Mouse (Mus musculus) G1E (cell line): ENCODE data around the gene Col25a1. TPM values are rescaled to one million over a fixed set of nuclear protein-coding genes. Genes with fewer than 3 reads are reported as not detected.

ENCODE experiments used
- ATAC-seq: 2 replicates; pipeline ENCODE4 v1.8.0; 2016; ENCODE audit warnings: mild to moderate bottlenecking; ENCODE audit not compliant: insufficient number of reproducible peaks, poor library complexity, low FRiP score, severe bottlenecking; ENCODE audit errors: extremely low read depth
- DNase-seq: peaks from one replicate; pipeline ENCODE4 v3.0.0; 2012; ENCODE audit warnings: low spot score
- H3K27me3 ChIP-seq: 2 replicates; pipeline ENCODE4 v1.6.1; 2012; ENCODE audit warnings: mild to moderate bottlenecking, low read length, inconsistent platforms; ENCODE audit not compliant: insufficient read depth
- H3K36me3 ChIP-seq: replicated peaks from 2 replicates; pipeline ENCODE3; 2012; ENCODE audit warnings: mild to moderate bottlenecking, inconsistent platforms
- H3K4me1 ChIP-seq: 2 replicates; pipeline ENCODE4 v1.6.1; 2012; ENCODE audit warnings: low read depth, low read length, inconsistent platforms, mixed read lengths; ENCODE audit not compliant: insufficient read depth
- H3K4me3 ChIP-seq: 2 replicates; pipeline ENCODE4 v1.5.1; 2012; ENCODE audit warnings: low read depth, mild to moderate bottlenecking, inconsistent platforms, low read length, moderate library complexity, mixed read lengths
- H3K9me3 ChIP-seq: replicated peaks from 2 replicates; pipeline ENCODE4 v1.6.1; 2012; ENCODE audit warnings: inconsistent platforms
- CTCF ChIP-seq: IDR thresholded peaks from 2 replicates; pipeline ENCODE4 v1.5.1; 2012; ENCODE audit warnings: low read depth, low read length, inconsistent platforms, mixed read lengths
- GATA1 ChIP-seq: IDR thresholded peaks from 2 replicates; pipeline ENCODE4 v1.6.1; 2012; ENCODE audit warnings: borderline replicate concordance, low read length, inconsistent platforms, mixed read lengths
- GATA2 ChIP-seq: IDR thresholded peaks from 2 replicates; pipeline ENCODE4 v1.6.1; 2012; ENCODE audit warnings: low read depth, low read length, inconsistent platforms, borderline replicate concordance
- POLR2AphosphoS5 ChIP-seq: IDR thresholded peaks from 2 replicates; pipeline ENCODE4 v1.6.1; 2012; ENCODE audit warnings: low read depth, low read length, inconsistent platforms; ENCODE audit not compliant: insufficient replicate concordance
- TAL1 ChIP-seq: conservative IDR thresholded peaks from 2 replicates; pipeline ENCODE4 v1.6.1; 2012; ENCODE audit warnings: low read depth, low read length, inconsistent platforms, mixed read lengths
- polyA plus RNA-seq: library from polyadenylated mRNA; stranded (reverse); fragments of >175 nt; gene quantifications from 2 replicates; pipeline ENCODE4 v1.2.3, GENCODE M21; 2012
- total RNA-seq, 2 experiments: library from RNA; stranded (forward) in 1 of 2; stranded (reverse) in 1 of 2; fragments of 200-1000 nt in 1 of 2; fragments of >200 nt in 1 of 2; fragmentation: Nextera tagmentation in 1 of 2; gene quantifications; 2 replicates each; pipeline ENCODE4 v1.2.3; 2014 to 2017

Gene Col25a1
- total and polyA plus RNA-seq, 3 experiments: 0.22 TPM; not detected in 2

DNA sequence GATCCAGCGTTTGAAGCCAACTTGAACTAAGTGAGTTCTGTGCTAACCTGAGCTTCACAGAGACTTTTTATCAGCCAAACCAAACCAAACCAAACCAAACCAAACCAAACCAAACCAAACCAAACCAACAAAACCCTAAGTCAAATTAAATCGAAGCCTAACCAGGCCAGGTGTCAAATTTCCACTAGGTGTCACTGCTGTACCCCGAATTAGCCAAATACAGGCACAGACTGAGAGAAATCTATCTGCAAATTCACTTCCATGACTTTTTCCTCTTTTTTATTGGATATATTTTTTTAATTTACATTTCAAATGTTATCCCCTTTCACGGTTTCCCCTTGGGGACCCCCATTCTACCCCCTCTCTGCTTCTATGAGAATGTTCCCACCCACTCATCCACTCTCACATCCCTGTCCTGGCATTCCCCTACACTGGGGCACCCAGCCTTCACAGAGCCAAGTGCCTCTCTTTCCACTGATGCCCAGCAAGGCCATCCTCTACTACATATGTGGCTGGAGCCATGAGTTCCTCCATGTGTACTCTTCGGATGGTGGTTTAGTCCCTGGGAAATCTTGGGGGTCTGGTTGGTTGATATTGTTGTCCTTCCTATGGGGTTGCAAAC lies 36.0 kb upstream of the Col25a1 start:
- peak; percentile 11; the same call in 1 of the 2 replicates for TF ChIP-seq CTCF
- TF ChIP-seq TAL1: no peak
- no peak for TF ChIP-seq POLR2AphosphoS5
- no peak for TF ChIP-seq GATA1
- no peaks in the 10 kb centered on the region for H3K36me3 ChIP-seq
- H3K4me1 ChIP-seq: no peaks in the 10 kb centered on the region
- no peak for DNase-seq
- H3K9me3 ChIP-seq: no peaks in the 10 kb centered on the region
- no peaks in the 10 kb centered on the region for H3K27me3 ChIP-seq
- H3K4me3 ChIP-seq: no peak overlapping the region
- ATAC-seq: no peak

DNA sequence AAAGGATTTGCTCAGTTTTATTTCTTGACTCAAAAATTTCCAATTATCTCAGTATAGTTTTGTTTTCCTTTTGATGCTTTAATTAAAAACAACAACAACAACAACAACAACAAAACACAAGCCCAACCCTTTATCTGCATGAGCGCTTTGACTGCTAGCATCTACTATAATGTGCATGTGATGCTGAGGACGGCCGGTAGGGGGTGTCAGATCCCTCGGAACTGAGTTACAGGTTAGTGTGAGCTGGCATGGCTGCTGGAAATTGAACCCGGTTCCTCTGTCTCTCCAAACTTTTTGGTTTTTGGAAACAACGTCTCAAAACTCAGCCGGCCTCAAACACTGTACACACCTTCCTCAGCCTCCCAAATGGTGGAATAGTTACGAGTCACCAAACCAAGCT lies 27.8 kb upstream of the Col25a1 start:
- Histone ChIP-seq H3K27me3 (no peaks in the 10 kb centered on the region), H3K9me3 (no peaks in the 10 kb centered on the region), H3K4me1 (no peaks in the 10 kb centered on the region), H3K36me3 (no peaks in the 10 kb centered on the region), H3K4me3 (no peak overlapping the region)
- TF ChIP-seq GATA2 (no peak), GATA1 (no peak), POLR2AphosphoS5 (no peak), TAL1 (no peak), CTCF (no peak)
- DNase-seq (no peak), ATAC-seq (peak; percentile 54; the same call in 1 of the 2 replicates)

DNA sequence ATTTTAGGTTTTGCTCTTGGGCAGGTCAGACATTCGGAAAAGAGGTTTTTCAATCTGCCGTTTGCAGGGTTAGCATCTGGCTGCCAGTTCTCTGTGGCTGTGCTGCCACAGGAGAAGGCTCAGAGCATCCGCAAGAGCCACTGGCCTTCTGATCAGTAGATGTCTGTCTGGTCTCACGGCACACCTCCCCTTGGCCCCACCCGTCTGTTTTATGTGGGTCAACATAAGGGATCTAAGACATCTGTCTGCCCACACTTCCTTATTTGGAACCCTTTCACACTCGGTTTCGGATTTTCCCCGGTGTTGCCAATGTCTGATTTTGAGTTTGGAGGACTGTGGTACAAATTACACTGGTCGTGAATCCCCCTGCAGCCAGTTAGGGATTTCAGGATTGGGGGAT lies 26.8 kb upstream of the Col25a1 start:
- no peaks in the 10 kb centered on the region for H3K4me1 ChIP-seq
- no peaks in the 10 kb centered on the region for H3K27me3 ChIP-seq
- no peaks in the 10 kb centered on the region for H3K36me3 ChIP-seq
- TF ChIP-seq GATA1 (no peak), CTCF (no peak)
- no peaks in the 10 kb centered on the region for H3K9me3 ChIP-seq
- no peak overlapping the region for H3K4me3 ChIP-seq
- ATAC-seq: no peak
- DNase-seq: no peak

DNA sequence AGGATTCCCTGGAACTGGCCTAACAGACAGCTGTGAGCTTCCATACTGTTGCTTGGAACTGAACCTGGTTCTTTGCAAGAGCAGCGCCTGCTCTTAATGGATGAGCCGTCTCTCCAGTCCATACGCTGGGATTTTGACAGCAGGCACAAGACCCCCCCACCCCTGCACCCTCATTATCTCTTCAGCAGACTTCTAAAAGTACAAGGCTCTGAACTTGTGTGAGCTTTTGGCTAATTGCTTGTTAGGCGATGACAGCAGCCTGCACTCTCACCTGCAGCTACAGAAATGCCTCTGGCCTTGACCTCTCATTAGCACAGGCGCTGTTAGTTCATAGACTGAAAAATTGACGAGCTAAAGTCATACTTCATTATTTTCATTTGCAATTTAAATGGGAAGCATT lies 14.4 kb upstream of the Col25a1 start:
- no peak for DNase-seq
- no peaks in the 10 kb centered on the region for H3K36me3 ChIP-seq
- ATAC-seq: no peak
- H3K9me3 ChIP-seq: peaks cover 3% of the 10 kb centered on the region; the same call in 1 of the 2 replicates
- no peaks in the 10 kb centered on the region for H3K27me3 ChIP-seq
- H3K4me3 ChIP-seq: no peak overlapping the region
- no peaks in the 10 kb centered on the region for H3K4me1 ChIP-seq
- no peak for TF ChIP-seq GATA1
- TF ChIP-seq GATA2: no peak
- TF ChIP-seq POLR2AphosphoS5: no peak
- no peak for TF ChIP-seq CTCF
- TF ChIP-seq TAL1: no peak

- Histone ChIP-seq H3K4me3 (no peak overlapping the region), H3K36me3 (no peaks in the 10 kb centered on the region), H3K27me3 (no peaks in the 10 kb centered on the region), H3K9me3 (peaks cover 50% of the 10 kb centered on the region), H3K4me1 (no peaks in the 10 kb centered on the region)
- no peak for DNase-seq
- ATAC-seq: no peak
- no peak for TF ChIP-seq GATA2
- no peak for TF ChIP-seq CTCF
- no peak for TF ChIP-seq TAL1
- TF ChIP-seq POLR2AphosphoS5: no peak
- no peak for TF ChIP-seq GATA1
Measured at GRCm38 (mm10) chr3:130127840-130128239, 3.5 kb upstream of the Col25a1 start.

GRCm38 (mm10) chr3:130128564-130128963 lies 2.7 kb upstream of the Col25a1 start:
- Histone ChIP-seq H3K9me3 (peaks cover 51% of the 10 kb centered on the region), H3K4me3 (no peak overlapping the region), H3K36me3 (no peaks in the 10 kb centered on the region), H3K27me3 (no peaks in the 10 kb centered on the region), H3K4me1 (no peaks in the 10 kb centered on the region)
- no peak for TF ChIP-seq GATA1
- no peak for TF ChIP-seq TAL1
- no peak for TF ChIP-seq GATA2
- ATAC-seq (no peak), DNase-seq (no peak)

DNA sequence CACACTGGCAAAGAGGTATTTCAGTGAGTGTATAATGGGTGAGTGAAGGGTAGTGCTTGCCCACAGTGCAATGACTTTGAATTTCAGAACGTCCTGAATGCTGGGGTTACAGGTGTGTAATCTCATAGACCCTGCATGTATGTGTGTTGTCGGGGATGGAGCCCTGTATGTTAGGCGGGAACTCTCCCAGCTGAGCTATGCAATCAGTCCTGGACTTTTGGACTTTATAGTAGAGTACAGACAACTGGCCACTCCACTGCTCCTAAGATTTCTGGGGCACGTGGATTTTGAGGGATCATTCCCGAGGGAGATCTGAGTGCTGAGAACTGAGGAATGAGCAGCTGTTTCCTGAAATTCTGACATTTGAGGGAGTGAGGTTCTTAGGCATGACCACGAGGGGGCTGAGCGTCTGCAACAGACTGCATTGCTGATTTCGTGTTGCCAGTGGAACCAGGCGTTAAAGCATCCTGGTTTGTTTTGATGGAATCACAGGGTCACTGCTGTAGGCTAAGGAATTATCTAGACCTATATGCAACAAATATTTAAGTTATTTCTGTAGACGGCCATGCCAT lies 1.6 kb upstream of the Col25a1 start:
- TF ChIP-seq GATA2 (no peak), POLR2AphosphoS5 (no peak), TAL1 (no peak), CTCF (no peak), GATA1 (no peak)
- ATAC-seq (no peak), DNase-seq (no peak)
- Histone ChIP-seq H3K27me3 (no peaks in the 10 kb centered on the region), H3K9me3 (peaks cover 47% of the 10 kb centered on the region), H3K4me1 (no peaks in the 10 kb centered on the region), H3K4me3 (no peak overlapping the region), H3K36me3 (no peaks in the 10 kb centered on the region)
